Mouse (Mus musculus): ENCODE results near the gene Fam49a.

Gene Fam49a

DNA sequence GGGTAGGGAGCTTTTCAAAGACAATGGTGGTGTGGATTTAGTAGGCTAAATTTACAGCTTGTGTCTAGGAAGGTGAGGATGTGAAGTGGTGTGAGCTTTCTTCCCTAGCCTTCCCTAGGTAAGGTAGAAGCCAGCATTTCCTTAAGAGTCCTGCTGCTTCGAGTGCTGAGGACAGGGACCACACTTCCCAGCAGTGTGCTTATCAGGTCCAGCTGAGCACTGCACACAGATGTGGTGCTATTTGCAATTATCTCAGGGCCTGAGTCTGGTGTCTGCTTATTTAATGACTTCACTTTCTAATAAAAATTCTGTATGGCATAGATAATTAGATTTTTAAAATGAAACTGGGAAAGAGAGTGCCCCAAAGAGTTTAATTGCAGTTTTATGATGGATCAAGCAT is 4.6 kb downstream of the Fam49a start:
- no peak for DNase-seq (ENCODE audit: low read depth in 2 of 2, low spot score in 2 of 2)

- no peak for DNase-seq (ENCODE audit: low read depth in 2 of 2, low spot score in 2 of 2)
These were observed 8.6 kb downstream of the Fam49a start for GRCm38 (mm10) chr12:12270495-12270894.

DNA sequence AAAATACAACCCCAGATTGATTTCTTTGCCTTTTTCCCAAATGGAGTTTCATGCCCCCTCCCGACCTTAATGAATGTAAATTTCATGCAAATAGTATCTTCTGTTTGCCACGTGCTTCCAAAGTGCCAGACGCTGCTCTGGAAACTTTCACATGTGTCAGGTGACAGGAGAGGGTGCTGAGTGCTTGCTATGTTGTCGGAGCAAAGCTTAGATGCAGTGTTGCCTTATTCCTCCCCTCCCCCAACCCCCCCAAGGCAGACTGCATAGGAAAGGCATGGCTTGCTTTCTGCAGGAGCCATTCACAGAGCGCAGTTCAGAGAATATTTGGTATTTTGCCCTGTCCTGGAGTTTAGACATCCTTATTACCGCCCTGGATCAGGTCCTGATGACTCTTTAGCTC is 12.2 kb downstream of the Fam49a start:
- no peak for DNase-seq (ENCODE audit: low read depth in 2 of 2, low spot score in 2 of 2)

- no peak for DNase-seq (ENCODE audit: low read depth in 2 of 2, low spot score in 2 of 2)
These were observed 13.3 kb downstream of the Fam49a start for GRCm38 (mm10) chr12:12275124-12275779.

- no peak for DNase-seq (ENCODE audit: low read depth in 2 of 2, low spot score in 2 of 2)
These were observed 16.0 kb downstream of the Fam49a start for GRCm38 (mm10) chr12:12277741-12278463.

- no peak for DNase-seq (ENCODE audit: low read depth in 2 of 2, low spot score in 2 of 2)
These were observed 16.5 kb downstream of the Fam49a start for GRCm38 (mm10) chr12:12278464-12278872.

DNA sequence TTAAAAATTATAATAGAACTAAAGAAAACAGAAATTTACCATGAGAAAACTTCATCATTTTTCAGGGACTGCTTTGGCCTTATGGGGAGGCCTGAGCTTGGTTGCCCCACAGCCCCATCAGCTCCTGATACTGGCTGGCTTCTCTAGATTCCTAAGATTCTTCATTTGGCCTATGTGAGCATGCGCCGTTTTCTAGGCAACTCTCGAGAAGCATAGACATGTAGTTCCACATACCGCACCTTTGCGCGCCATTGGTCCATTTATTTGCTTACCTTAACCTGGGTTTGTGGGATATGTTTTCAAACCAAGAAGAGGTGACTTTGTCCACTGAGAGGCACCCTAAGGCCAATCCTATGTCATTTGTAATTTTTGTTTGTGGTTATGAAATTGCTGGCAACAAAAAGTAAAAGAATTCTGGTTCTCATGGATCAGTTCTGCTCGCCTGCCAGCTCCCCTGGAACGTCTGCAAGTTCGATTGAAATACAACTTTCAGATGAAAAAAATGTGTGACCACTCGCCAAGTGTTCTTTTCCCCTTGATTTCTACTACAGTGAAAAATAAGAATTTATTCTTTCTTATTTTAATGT is 21.9 kb downstream of the Fam49a start:
- DNase-seq (ENCODE audit: low read depth in 2 of 2, low spot score in 2 of 2) = no peak

DNA sequence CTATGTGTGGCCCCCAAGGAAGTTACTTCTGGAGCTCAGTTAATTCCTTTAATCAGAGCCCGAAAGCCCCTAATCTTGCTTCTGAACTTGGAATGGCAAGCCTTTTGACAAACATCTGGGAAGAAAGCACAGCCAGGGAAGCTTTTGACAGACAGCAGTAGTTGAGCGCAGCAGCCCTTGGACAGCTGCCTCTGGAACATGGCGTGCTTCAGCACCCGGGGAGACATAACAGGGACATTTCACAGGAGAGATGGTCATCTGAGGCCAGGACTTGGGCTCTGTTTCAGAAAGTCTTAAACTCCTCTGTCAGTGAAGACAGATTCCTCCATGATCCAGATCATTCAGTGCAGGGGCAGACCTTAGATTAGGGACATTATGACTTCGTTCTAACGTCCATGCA is 22.6 kb downstream of the Fam49a start:
- no peak for DNase-seq (ENCODE audit: low read depth in 2 of 2, low spot score in 2 of 2)

- no peak for DNase-seq (ENCODE audit: low read depth in 2 of 2, low spot score in 2 of 2)
These were observed 25.3 kb downstream of the Fam49a start for GRCm38 (mm10) chr12:12287131-12287786.

DNA sequence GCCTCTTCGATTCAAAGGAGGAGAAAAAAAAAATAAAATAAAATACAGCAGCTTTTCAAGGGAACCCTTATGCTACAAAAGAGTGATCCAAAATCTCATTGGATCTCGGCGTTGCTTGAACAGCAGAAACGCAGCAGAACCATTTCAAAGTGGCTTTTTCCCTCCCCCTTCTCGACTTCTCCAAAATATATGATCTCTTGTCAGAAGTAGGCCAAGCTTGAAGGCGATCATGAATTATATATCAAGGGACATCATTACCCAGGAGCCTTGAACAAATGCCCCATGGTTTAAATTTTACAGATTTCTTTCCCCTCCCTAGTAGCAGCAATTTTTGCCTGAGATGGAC is 25.8 kb downstream of the Fam49a start:
- DNase-seq (ENCODE audit: low read depth in 2 of 2, low spot score in 2 of 2) = no peak

DNA sequence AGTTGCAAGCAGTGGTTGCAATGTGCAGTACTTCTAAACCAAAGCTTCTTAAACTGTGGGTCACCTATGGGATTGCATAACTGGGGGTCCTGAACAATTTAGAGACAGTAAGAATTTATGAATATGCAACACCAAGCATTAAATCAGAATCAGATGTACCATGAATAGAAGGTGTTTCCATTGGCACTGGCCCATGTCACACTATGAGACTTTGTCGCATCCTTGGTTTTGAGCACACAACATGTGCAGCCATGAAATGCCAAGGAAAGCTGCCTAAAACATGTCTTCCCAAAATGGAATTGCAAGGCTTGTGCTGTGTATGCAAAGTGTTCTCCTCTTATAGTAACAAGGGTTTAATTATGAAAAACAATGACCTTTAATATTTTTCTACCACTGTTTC is 26.6 kb downstream of the Fam49a start:
- no peak for DNase-seq (ENCODE audit: low read depth in 2 of 2, low spot score in 2 of 2)

DNA sequence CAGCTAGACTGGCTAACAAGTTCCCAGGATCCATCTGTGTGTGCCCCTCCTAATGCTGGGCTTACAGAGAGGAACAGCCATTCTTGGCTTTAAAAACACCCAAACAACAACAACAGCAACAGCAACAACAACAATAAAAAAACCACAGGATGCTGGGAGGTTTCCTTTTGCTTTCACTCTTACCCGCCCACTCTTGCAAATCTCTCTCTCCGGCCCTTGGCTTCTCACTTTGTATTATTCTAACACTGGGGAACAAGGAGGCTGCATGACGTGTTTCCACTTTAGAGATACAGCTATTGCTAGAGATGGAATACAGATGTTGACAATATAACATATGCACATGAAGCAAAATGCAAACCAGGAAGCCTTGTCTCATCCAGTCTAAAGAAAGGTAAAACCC is 27.7 kb downstream of the Fam49a start:
- no peak for DNase-seq (ENCODE audit: low read depth in 2 of 2, low spot score in 2 of 2)

DNA sequence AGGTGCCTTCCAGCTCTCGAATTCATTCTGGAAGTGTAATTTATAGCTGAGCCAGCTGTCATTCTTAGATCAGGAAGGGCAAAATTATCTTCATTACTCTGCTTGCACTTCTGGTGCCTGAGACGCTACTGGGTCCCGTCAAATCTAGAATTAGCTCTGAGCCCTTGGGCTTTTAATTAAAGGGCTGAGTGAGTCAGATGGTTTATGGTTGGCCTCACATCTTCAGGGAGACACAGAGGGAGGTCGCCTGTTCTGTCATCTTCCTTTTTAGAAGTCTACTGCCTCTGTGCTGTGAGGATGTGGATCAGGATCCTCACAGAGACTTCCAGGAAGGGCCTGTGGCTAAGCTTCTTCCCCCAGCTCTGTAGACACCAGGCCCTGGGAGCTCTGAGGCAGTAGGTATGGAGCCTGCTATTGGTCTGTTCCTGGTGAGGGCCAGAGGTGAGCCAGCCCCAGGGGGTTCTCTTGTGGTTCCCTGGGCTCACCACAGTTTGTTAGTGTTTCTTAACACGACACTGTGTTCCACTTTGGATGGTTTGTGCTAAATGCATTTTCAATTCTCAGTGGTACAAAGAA is 30.2 kb downstream of the Fam49a start:
- DNase-seq (ENCODE audit: low read depth in 2 of 2, low spot score in 2 of 2) = no peak

GRCm38 (mm10) chr12:12294380-12295171 is 32.6 kb downstream of the Fam49a start:
- DNase-seq (ENCODE audit: low read depth in 2 of 2, low spot score in 2 of 2) = no peak

- DNase-seq (ENCODE audit: low read depth in 2 of 2, low spot score in 2 of 2) = no peak
These were observed 36.5 kb downstream of the Fam49a start for GRCm38 (mm10) chr12:12298451-12298850.

DNA sequence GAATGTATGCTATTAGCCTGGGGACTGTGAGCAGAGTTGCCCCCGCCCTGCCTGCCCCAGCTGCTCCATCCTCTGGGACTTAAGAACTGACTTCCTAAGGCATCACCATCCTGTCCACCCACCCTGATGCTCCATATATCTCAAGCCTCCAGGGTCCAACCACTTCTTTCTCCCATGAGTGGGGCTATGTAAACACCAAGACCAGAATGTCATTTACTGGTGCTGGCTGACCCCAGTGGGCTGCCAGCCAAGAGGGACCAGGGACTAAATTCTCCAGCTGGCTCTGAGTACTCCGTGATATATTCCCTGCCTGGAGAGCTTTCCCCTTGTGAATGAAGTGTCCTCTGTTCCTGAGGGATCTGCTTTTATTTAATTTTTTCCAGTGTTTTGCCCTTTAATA is 37.4 kb downstream of the Fam49a start:
- no peak for DNase-seq (ENCODE audit: low read depth in 2 of 2, low spot score in 2 of 2)

- DNase-seq (ENCODE audit: low read depth in 2 of 2, low spot score in 2 of 2) = no peak
These were observed 39.2 kb downstream of the Fam49a start for GRCm38 (mm10) chr12:12301149-12301548.

GRCm38 (mm10) chr12:12301815-12302214 is 39.9 kb downstream of the Fam49a start:
- peak; percentile 38 to 49 for DNase-seq (ENCODE audit: low read depth in 2 of 2, low spot score in 2 of 2)

DNA sequence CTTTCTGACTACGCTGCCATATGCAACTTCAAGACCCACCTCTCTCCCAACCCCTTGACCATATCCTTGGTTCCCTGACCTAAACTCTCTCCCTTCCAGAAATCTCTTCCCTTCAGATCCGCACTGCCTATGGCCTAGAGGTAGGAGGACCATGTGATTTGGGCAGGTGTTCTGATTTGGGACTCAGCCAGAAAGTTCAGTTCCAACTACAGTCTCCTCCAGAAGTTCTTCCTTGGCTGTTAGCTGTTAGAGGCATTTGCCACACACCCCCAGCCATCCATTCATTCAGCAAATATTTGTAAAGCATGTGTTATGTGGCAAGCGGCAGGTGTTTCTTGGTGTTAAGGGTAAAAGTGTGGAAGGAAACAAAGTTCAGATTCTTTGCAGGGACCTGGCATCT is 44.3 kb downstream of the Fam49a start:
- no peak for DNase-seq (ENCODE audit: low read depth in 2 of 2, low spot score in 2 of 2)

- no peak for DNase-seq (ENCODE audit: low read depth in 2 of 2, low spot score in 2 of 2)
These were observed 44.9 kb downstream of the Fam49a start for GRCm38 (mm10) chr12:12306814-12307213.

- DNase-seq (ENCODE audit: low read depth in 2 of 2, low spot score in 2 of 2) = no peak
These were observed 45.3 kb downstream of the Fam49a start for GRCm38 (mm10) chr12:12307245-12307644.

Measured in CD8-positive naive resting alpha-beta T cell, adult 2 months (primary cell).